Mouse (Mus musculus) spleen, postnatal 4 days (tissue): ENCODE measurements around the gene Wdr83os.
"Not testable (repeated sequence)": the region's sequence is repeated elsewhere in the genome, so short reads cannot be mapped to it uniquely, and the experiment has no call there.

Source experiments
- DNase-seq, 2 experiments: peaks; one replicate each; pipeline ENCODE4 v3.0.0; 2022; ENCODE audit warnings: low spot score in 2 of 2

The Wdr83os gene

DNA sequence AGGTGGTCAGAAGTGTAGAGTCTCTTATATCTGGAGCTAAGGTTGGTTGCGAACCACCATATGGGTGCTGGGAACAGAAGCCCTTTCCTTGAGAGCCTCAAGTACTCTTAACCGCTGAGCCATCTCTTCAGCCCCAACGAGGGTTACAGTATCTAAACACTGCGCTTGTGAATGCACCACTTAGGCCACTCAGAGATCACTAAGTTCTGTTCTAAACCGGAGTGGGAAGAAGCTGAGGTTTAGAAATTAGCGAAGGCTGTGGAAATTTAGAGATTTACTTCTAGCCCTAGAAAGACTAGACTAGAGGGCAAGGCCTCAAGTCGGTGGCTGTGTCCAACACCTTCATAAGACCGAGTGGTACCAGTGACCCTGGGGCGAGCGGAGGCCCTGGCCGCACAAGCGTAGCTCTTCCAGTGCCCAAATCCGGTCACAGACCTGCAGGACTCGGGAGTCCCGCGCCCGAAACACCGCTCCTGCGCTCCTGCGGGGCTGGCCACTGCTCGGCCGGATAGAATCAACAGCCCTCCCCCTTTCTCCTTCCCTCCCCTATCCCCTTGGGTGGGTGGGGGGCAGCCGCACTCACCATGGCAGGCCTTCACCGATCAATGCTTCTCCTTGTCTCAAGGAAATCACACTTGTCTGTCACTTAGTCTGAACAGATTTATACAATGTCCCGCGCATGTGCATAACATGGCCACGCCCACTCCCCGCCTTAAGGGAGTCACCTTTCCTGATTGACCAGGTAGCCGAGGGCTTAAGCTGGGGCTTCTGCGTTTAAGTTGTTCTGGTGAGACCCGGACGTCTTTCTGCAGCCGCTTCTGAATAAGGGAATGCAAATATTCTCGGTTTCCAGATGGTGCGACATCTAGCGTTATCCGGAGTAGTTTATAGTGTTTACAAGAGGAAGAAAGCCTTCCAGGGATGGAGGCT is 38.8 kb downstream of the Wdr83os start:
- DNase-seq = peak in 1 of 2 experiments; percentile 33

DNA sequence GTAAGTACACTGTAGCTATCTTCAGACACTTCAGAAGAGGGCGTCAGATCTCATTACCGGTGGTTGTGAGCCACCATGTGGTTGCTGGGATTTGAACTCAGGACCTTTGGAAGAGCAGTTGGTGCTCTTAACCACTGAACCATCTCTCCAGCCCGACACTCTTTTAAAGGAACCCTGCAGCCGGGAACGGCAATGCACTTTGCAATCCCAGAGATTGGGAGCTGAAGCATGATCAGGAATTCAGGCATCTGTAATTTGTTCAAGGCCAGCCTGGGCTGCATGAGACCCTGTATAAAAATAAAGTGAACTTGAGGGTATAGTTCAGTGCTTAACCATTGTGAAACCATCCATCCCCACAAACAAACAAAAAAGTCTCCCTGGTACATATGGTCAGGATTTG is 39.7 kb downstream of the Wdr83os start:
- DNase-seq = not testable (repeated sequence)

DNA sequence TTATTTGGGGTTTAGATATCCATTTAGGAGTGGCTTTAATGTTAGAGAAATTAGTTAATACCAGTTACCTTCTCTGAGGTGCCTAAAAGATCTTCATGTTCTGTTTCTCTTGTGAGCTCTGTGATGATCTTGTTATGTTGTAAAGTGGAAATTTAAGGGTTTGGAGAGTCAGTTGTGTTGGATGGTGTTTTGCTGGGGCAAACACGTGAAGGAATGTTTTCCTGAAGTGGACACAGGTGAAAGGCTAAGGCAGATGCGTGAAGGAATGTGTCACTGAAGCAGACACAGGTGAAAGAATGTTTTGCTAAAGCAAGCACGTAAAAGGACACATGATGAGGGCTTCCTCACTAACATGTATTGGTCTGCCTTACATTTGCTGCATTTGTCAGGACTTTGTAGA is 42.5 kb downstream of the Wdr83os start, which contains the start of gene Zfp791:
Gene Zfp791, minus strand, starts transcription at position 101 of the 400 bp plus-strand sequence.
- DNase-seq = no peak

DNA sequence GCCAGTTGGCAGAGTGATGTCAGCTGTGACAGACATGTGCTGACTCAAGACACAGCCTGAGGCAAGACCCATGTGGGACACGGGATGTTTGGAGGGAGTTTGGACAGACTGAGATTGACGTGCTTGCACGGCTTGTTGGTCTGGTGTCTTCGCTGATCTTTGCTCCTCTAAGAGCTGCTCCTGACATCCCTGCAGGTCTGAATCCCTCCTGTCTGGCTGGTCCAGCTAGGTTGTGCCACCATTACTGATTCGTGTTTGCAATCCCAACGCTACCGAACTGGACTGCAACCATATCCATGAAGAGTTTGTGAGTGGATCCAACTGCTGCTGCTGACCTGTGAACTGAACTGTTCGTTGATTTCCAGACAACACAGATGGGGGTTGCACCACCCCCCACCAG is 43.2 kb downstream of the Wdr83os start:
- no peak for DNase-seq
